Mouse (Mus musculus): ENCODE results near the gene Ganc. TPM values are rescaled to one million over a fixed set of nuclear protein-coding genes. Genes with fewer than 3 reads are reported as not detected.

Ganc gene
- polyA plus RNA-seq (2015; fragmentation: Nextera tagmentation; extraction: Ambion mirVana): 7.8 and 10.2 TPM in 2 replicates

- H3K9ac ChIP-seq (replicated peaks): peak within 1 kb of the TSS; percentile 85
- no peaks in the 10 kb centered on the region for H3K9me3 ChIP-seq
- peak within 1 kb of the TSS; percentile 92 for H3K27ac ChIP-seq (replicated peaks)
- H3K4me1 ChIP-seq: peaks cover 25% of the 10 kb centered on the region
- H3K27me3 ChIP-seq: no peaks in the 10 kb centered on the region
- peak; percentile 84 for ATAC-seq (replicated peaks)
- peak within 1 kb of the TSS; percentile 64 for H3K4me2 ChIP-seq (replicated peaks)
- H3K4me3 ChIP-seq: peak within 1 kb of the TSS; percentile 78
- no peaks in the 10 kb centered on the region; the same call in 1 of the 2 replicates for H3K36me3 ChIP-seq
- WGBS: under 1% methylated on average over 17 of the region's 17 CpGs
Measured at GRCm38 (mm10) chr2:120403653-120403985, at the start of gene Ganc. Gene Ganc (plus strand): TSS chr2:120403896.

DNA sequence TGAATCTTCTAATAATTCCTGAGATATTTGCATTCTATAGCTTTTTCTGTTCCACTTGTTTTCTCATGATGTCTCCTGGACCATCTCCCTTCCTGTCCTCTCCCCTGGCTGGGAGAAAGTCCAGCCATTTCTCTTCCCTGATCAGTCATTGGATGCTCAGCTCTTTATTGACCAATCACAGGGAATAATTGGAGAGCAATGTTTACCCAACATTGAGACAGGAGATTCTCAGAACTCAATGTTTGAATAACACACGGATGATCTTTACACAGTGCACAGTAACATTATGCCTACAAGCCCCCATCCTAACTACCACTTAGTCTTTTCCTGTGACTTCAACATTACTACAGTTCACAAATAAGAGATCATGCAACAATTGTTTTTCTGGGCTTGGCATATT, 43.3 kb upstream of the Ganc start:
- no peaks in the 10 kb centered on the region for H3K27me3 ChIP-seq
- H3K9ac ChIP-seq (replicated peaks): no peak overlapping the region
- H3K36me3 ChIP-seq: peaks cover 62% of the 10 kb centered on the region
- ATAC-seq (replicated peaks): no peak
- H3K9me3 ChIP-seq: no peaks in the 10 kb centered on the region
- H3K4me1 ChIP-seq: no peaks in the 10 kb centered on the region
- H3K4me2 ChIP-seq (replicated peaks): no peak overlapping the region
- H3K27ac ChIP-seq (replicated peaks): no peak overlapping the region
- no peak overlapping the region for H3K4me3 ChIP-seq
- WGBS: 82% methylated on average over 1 of the region's 1 CpGs

GRCm38 (mm10) chr2:120366501-120366900, 37.2 kb upstream of the Ganc start:
- Histone ChIP-seq H3K4me2 (replicated peaks) (no peak overlapping the region), H3K4me1 (no peaks in the 10 kb centered on the region), H3K36me3 (peaks cover 73% of the 10 kb centered on the region), H3K27ac (replicated peaks) (no peak overlapping the region), H3K9me3 (no peaks in the 10 kb centered on the region), H3K27me3 (no peaks in the 10 kb centered on the region), H3K4me3 (no peak overlapping the region), H3K9ac (replicated peaks) (no peak overlapping the region)
- no peak for ATAC-seq (replicated peaks)
- WGBS: 91% methylated on average over 3 of the region's 3 CpGs

DNA sequence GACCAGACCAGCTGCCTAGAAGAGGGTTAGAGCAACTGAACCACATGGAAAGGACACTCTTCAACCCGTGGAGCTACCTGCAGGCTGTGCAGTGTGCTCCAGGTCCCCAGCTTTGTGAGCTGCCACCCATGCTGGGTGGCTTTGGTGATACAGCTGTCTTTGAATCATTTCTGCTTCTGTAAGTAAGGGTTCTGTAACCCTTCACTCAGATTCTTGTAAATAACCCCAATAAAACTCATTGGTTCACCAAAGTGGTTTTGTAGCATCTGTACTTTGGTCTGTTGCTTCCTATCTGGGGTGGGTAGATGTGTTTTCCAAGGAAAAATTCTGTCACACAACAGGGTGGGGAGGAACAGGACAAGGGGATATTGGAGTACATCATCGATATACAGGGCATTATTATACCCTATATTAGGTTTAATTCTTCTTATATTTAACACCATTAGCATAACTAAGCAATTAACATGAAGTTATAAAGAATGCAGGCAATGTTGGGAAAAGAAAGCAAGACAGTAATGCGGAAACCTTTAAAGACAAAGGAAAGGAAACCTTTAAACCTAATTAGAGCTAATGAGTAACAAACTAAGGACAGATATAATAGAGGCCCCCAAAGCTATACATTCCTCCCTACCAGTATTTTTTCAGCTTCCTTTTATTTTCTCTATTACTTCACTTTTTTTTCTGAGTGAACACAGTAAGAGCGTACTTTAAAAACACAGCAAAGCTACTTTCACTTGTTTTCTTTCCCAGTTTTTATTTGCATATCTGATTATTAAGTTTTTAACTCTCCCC, 36.1 kb upstream of the Ganc start:
- Histone ChIP-seq H3K9me3 (no peaks in the 10 kb centered on the region), H3K9ac (replicated peaks) (no peak overlapping the region), H3K4me1 (no peaks in the 10 kb centered on the region), H3K36me3 (peaks cover 71% of the 10 kb centered on the region), H3K27ac (replicated peaks) (no peak overlapping the region), H3K27me3 (no peaks in the 10 kb centered on the region), H3K4me2 (replicated peaks) (no peak overlapping the region), H3K4me3 (no peak overlapping the region)
- WGBS: 87% methylated on average over 4 of the region's 4 CpGs
- no peak for ATAC-seq (replicated peaks)

DNA sequence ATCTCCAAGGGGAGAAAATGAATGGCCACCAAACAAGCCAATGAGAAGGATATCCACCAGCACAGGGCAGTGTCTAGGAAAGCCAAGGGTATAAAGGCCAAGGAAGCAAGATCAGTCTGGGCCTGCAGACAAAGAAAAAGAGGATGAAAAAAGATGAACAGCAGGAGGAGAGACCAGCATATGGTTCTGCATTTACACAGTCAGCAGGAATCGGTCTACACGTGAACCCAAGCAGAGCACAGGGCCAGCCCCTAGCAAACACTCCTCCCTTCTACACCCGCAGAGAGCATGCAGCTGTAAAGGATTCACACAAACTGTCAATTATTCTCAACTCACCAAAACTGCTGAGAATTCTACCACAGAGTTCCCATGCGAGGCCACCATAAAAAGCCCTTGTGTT, 29.8 kb upstream of the Ganc start:
- no peak for ATAC-seq (replicated peaks)
- peaks cover 67% of the 10 kb centered on the region for H3K36me3 ChIP-seq
- no peak overlapping the region for H3K4me2 ChIP-seq (replicated peaks)
- H3K9me3 ChIP-seq: no peaks in the 10 kb centered on the region
- no peaks in the 10 kb centered on the region for H3K4me1 ChIP-seq
- H3K9ac ChIP-seq (replicated peaks): no peak overlapping the region
- no peak overlapping the region for H3K27ac ChIP-seq (replicated peaks)
- H3K27me3 ChIP-seq: no peaks in the 10 kb centered on the region
- WGBS: 78% methylated on average over 4 of the region's 4 CpGs
- no peak overlapping the region for H3K4me3 ChIP-seq

GRCm38 (mm10) chr2:120386264-120386663, 17.4 kb upstream of the Ganc start:
- ATAC-seq (replicated peaks): no peak
- no peaks in the 10 kb centered on the region for H3K27me3 ChIP-seq
- WGBS: 97% methylated on average over 1 of the region's 1 CpGs
- no peak overlapping the region for H3K4me2 ChIP-seq (replicated peaks)
- peaks cover 61% of the 10 kb centered on the region for H3K36me3 ChIP-seq
- no peak overlapping the region for H3K27ac ChIP-seq (replicated peaks)
- no peak overlapping the region for H3K9ac ChIP-seq (replicated peaks)
- no peaks in the 10 kb centered on the region for H3K9me3 ChIP-seq
- no peaks in the 10 kb centered on the region for H3K4me1 ChIP-seq
- no peak overlapping the region for H3K4me3 ChIP-seq

DNA sequence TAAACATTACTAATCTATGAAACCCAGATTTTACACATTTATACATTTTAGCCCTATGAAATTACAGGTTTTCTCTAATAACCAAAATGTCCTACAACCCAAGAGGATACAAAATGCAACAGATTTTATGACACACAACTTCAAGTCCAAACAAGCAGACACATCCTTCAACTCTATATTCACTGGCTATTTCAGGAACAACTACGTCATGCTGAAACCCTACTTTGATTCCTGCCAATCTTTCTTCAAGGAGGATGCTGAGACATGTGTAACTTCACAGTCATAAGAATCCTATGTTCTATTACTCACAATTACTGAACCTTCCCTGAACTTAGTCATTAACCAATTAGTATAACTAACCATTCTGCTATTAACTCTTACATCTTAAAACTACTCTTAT, 16.4 kb upstream of the Ganc start:
- Histone ChIP-seq H3K4me3 (no peak overlapping the region), H3K9ac (replicated peaks) (no peak overlapping the region), H3K9me3 (no peaks in the 10 kb centered on the region), H3K4me1 (no peaks in the 10 kb centered on the region), H3K36me3 (peaks cover 55% of the 10 kb centered on the region), H3K4me2 (replicated peaks) (no peak overlapping the region), H3K27me3 (no peaks in the 10 kb centered on the region), H3K27ac (replicated peaks) (no peak overlapping the region)
- ATAC-seq (replicated peaks): no peak
- WGBS: 89% methylated on average over 1 of the region's 1 CpGs

DNA sequence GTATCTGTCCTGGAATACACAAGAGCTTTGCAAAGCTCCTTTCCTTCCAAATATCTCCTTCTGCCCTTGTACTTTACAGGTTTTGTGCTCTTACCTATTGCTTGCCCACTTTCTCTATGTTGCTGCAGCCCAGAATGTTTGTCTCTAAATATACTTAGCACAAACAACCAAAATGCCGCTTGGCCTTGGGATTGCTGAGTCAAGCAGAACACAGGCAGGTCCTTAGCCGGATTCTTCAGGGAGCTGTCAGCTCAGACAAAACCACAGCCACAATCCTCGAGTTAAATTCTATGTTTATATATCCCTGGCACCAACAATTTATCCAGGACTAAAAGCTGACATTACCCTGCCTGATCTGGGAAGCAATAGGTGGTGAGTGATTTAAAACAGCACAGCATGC, 14.3 kb upstream of the Ganc start:
- Histone ChIP-seq H3K36me3 (peaks cover 59% of the 10 kb centered on the region), H3K4me2 (replicated peaks) (no peak overlapping the region)

GRCm38 (mm10) chr2:120390934-120391333, 12.8 kb upstream of the Ganc start:
- 92% methylated on average over 1 of the region's 1 CpGs for WGBS
- no peak overlapping the region for H3K4me2 ChIP-seq (replicated peaks)

More for the DNA sequence above, 14.3 kb upstream of the Ganc start:
- WGBS: 89% methylated on average over 3 of the region's 3 CpGs
- Histone ChIP-seq H3K4me3 (no peak overlapping the region), H3K4me1 (no peaks in the 10 kb centered on the region), H3K27ac (replicated peaks) (no peak overlapping the region), H3K27me3 (no peaks in the 10 kb centered on the region), H3K9ac (replicated peaks) (no peak overlapping the region), H3K9me3 (no peaks in the 10 kb centered on the region)
- no peak for ATAC-seq (replicated peaks)

DNA sequence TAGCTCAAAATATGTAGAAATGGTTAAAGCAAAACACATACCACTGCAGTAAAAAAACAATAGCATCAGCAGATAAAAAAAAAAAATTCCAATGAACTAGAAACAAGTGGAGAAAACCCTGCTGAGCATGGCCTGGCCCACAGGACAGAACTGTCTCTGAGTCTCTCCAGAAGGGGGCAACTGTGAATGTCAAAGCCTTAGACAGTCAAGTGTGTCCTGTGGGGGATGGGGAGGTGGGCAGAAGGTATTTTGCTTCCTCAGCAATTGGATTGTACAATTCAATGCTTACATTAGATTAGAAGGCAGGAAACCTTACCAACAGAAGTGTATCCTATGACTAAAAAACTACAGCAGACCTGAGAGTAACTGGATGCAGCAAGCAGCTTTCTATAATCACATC, 11.3 kb upstream of the Ganc start:
- Histone ChIP-seq H3K9me3 (no peaks in the 10 kb centered on the region), H3K4me2 (replicated peaks) (no peak overlapping the region), H3K27ac (replicated peaks) (no peak overlapping the region), H3K27me3 (no peaks in the 10 kb centered on the region), H3K36me3 (peaks cover 68% of the 10 kb centered on the region), H3K4me1 (no peaks in the 10 kb centered on the region), H3K4me3 (no peak overlapping the region), H3K9ac (replicated peaks) (no peak overlapping the region)
- ATAC-seq (replicated peaks): no peak

More at GRCm38 (mm10) chr2:120390934-120391333, 12.8 kb upstream of the Ganc start:
- no peak for ATAC-seq (replicated peaks)
- H3K27me3 ChIP-seq: no peaks in the 10 kb centered on the region
- no peak overlapping the region for H3K27ac ChIP-seq (replicated peaks)
- H3K9ac ChIP-seq (replicated peaks): no peak overlapping the region
- no peaks in the 10 kb centered on the region for H3K9me3 ChIP-seq
- no peaks in the 10 kb centered on the region for H3K4me1 ChIP-seq
- no peak overlapping the region for H3K4me3 ChIP-seq
- peaks cover 65% of the 10 kb centered on the region for H3K36me3 ChIP-seq

GRCm38 (mm10) chr2:120397951-120398350, 5.7 kb upstream of the Ganc start:
- WGBS: 83% methylated on average over 1 of the region's 1 CpGs
- H3K4me2 ChIP-seq (replicated peaks): no peak overlapping the region
- no peaks in the 10 kb centered on the region for H3K9me3 ChIP-seq
- H3K4me3 ChIP-seq: no peak overlapping the region
- ATAC-seq (replicated peaks): no peak
- H3K9ac ChIP-seq (replicated peaks): no peak overlapping the region
- H3K27me3 ChIP-seq: no peaks in the 10 kb centered on the region
- peaks cover 13% of the 10 kb centered on the region for H3K4me1 ChIP-seq
- H3K36me3 ChIP-seq: peaks cover 36% of the 10 kb centered on the region
- H3K27ac ChIP-seq (replicated peaks): no peak overlapping the region

GRCm38 (mm10) chr2:120402813-120403212, 883 bp upstream of the Ganc start:
- H3K9ac ChIP-seq (replicated peaks): peak overlapping the region; percentile 65
- 68% methylated on average over 3 of the region's 3 CpGs for WGBS

More at GRCm38 (mm10) chr2:120402813-120403212, 883 bp upstream of the Ganc start:
- H3K4me1 ChIP-seq: peaks cover 25% of the 10 kb centered on the region
- H3K27me3 ChIP-seq: no peaks in the 10 kb centered on the region
- peak overlapping the region; percentile 64 for H3K4me2 ChIP-seq (replicated peaks)
- no peaks in the 10 kb centered on the region for H3K9me3 ChIP-seq
- H3K27ac ChIP-seq (replicated peaks): no peak overlapping the region
- H3K4me3 ChIP-seq: peak overlapping the region; percentile 78
- no peaks in the 10 kb centered on the region; the same call in 1 of the 2 replicates for H3K36me3 ChIP-seq
- ATAC-seq (replicated peaks): no peak
